ENCODE assay signal across 14 mouse cellular contexts in genomic region chr7:82235486-82235885, GRCm38 (mm10).
"Had no signal": no experiment of that assay in that cellular context is flagged by ENCODE, and none has a peak within 500 bp of the region (broad histone marks: within the 10 kb centered on the region; RNA-seq: fewer than 3 reads in every experiment).

No protein-coding gene starts in this region.

- H3K27me3 ChIP-seq: liver, embryonic 15.5 days; neural tube, embryonic 12.5 days had no signal

- ATAC-seq: lung, postnatal 0 days had no signal

- H3K9ac ChIP-seq: liver, embryonic 15.5 days; neural tube, embryonic 12.5 days had no signal

- H3K27ac ChIP-seq: left cerebral cortex, adult 2 months; limb, embryonic 10.5 days; liver, embryonic 15.5 days; midbrain, embryonic 10.5 days; neural tube, embryonic 12.5 days; stomach, postnatal 0 days had no signal

- H3K36me3 ChIP-seq: limb, embryonic 10.5 days; liver, embryonic 15.5 days; midbrain, embryonic 10.5 days; neural tube, embryonic 12.5 days had no signal

- DNase-seq: kidney, adult 11 months; kidney, postnatal 10 days; lung, adult 2 months; lung, postnatal 4 days; midbrain, embryonic 14.5 days had no signal

- H3K4me2 ChIP-seq: liver, embryonic 11.5 days; liver, embryonic 15.5 days; neural tube, embryonic 12.5 days had no signal

- H3K4me3 ChIP-seq: left cerebral cortex, adult 2 months; limb, embryonic 10.5 days; liver, embryonic 15.5 days; midbrain, embryonic 10.5 days; myocyte; neural tube, embryonic 12.5 days had no signal

- H3K9me3 ChIP-seq: limb, embryonic 10.5 days; liver, embryonic 15.5 days; midbrain, embryonic 10.5 days; neural tube, embryonic 12.5 days had no signal

- H3K4me1 ChIP-seq: liver, embryonic 15.5 days had no signal
